Mouse (Mus musculus) granulocyte monocyte progenitor cell, adult 5-6 weeks (primary cell): ENCODE measurements around the gene St6galnac3. TPM values are rescaled to one million over a fixed set of nuclear protein-coding genes. Genes with fewer than 3 reads are reported as not detected.

Experiments used
- ATAC-seq: replicated peaks from 2 replicates; pipeline ENCODE4 v1.8.0; 2016; ENCODE audit warnings: mild to moderate bottlenecking, moderate TSS enrichment, inconsistent platforms; ENCODE audit not compliant: poor library complexity, severe bottlenecking
- total RNA-seq, 2 experiments: library from RNA; stranded (forward) in 1 of 2; stranded (reverse) in 1 of 2; fragments of 200-712, 200-1000 nt in 1 of 2; fragments of >200 nt in 1 of 2; fragmentation: Nextera tagmentation in 1 of 2; gene quantifications; 2 replicates each; pipeline ENCODE4 v1.2.3; 2014 to 2017

The St6galnac3 gene
- total RNA-seq, 2 experiments from 2014 or later, result 0.31 to 4.2 TPM

- no peak for ATAC-seq
Observed at GRCm38 (mm10) chr3:153276101-153276829, 448.7 kb downstream of the St6galnac3 start.

- ATAC-seq, result no peak
Observed at GRCm38 (mm10) chr3:153272241-153272640, 452.7 kb downstream of the St6galnac3 start.

DNA sequence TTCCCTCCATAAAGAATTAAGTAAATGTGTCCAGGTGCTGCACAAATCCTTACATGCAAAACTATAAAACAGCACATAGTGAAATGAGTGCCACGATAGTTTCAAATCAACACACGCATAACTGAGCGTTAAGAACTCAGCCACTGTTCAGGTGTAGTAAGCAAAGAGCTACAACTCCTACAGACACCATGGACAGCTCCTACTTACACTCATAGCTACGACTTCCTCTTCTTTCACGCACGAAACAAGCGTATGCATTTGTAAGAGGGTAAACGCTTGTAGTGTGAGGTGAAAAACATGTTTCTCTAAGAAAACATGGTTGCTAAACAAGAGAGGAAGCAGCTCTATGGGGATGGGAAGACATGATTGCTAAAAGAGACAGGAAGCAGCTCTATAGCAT, 457.6 kb downstream of the St6galnac3 start:
- ATAC-seq, result peak; percentile 78

GRCm38 (mm10) chr3:153261985-153262384, 463.0 kb downstream of the St6galnac3 start:
- peak; percentile 73 for ATAC-seq

DNA sequence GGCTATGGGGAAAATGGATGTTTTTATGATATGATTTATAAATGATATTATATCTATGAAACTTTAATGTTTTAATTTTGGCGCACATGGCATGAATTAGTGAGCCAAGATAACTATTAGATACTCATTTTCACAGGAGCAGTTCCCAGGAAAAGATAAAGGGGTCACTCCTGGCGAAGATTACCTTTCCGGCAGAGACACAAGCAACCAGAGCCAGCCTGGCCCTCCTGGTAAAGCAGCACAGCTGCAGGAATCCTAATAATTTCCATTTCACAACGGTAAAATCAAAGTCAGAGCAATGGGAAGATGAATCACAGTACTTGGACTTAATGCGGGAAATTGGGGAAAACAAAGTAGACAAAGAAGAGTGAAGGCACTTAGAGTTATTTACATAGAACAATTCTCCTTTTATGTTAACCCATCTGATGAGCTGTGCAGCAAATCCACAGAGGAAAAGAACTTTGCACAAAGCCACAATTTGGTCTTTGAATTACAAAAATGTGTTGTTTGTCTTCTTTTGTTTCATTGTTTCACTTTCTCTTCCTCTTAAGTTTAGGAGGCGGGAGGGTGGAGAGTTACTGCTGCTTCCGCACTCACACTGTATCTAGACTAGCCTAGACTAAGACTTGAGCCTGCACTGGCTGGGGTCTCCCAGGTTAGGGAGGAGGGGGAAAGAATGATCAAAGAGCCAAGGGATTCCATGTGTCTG, 464.6 kb downstream of the St6galnac3 start:
- peak; percentile 66 for ATAC-seq

- ATAC-seq, result no peak
Observed at GRCm38 (mm10) chr3:153255910-153256309, 469.1 kb downstream of the St6galnac3 start.

DNA sequence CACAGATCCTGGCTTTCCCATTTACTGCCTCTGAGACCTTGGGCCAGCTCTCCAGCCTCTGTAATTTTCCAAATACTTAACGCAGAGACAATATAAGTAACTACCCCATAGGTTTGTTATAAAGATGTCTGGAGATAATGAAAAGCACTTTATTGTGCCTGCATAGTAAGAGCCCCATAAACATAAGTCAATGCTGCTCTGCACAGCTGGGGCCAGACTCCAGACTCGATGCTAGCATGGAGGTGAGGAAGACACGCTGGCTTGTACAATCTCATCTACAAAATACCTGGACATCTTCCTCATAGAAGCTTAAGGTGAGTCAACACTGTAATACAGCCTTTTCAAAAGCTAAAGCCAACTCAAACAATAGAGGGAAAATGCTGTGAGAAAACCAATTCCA, 473.3 kb downstream of the St6galnac3 start:
- no peak for ATAC-seq

GRCm38 (mm10) chr3:153250598-153251257, 474.2 kb downstream of the St6galnac3 start:
- peak; percentile 98 for ATAC-seq

- no peak for ATAC-seq
Observed at GRCm38 (mm10) chr3:153248866-153249265, 476.1 kb downstream of the St6galnac3 start.

DNA sequence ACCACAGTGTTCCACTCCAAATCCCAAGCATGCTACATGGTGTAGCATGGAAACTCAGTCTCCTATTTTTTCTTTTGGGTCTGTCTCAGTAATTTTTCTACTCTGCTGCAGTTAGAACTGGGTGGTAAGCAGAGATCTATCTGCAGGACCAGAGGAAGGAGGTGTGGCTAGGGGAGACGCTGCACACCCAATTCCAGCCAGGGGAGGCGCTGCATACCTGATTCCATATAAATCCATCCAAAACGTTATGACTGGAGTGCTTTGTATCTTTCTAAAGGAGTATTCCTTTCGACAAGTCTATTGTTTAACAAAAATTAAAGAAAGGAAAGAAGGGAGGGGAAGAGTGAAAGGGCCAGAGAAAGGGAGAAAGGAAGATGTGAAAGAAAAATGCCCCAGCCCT, 476.9 kb downstream of the St6galnac3 start:
- no peak for ATAC-seq

GRCm38 (mm10) chr3:153242524-153242923, 482.4 kb downstream of the St6galnac3 start:
- no peak for ATAC-seq

DNA sequence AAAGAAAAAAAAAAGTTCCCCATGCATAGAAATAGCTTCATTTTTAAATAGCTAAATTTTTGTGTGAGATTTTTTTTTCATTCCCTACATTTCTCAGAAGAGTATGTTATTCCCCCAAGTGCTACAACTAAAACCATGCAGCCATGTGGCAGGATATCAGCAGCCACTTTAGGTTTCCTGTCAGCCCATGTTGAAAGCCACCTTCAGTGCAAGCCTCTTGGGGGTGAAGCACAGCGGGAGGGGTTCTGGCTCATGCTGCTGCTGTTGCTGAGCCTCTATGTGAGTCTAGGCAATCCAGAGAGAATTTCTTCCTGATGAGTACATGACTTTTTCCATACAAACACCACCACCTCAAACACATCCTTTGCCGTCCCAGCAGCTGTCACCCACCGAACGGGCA, 483.8 kb downstream of the St6galnac3 start:
- peak; percentile 54 for ATAC-seq

DNA sequence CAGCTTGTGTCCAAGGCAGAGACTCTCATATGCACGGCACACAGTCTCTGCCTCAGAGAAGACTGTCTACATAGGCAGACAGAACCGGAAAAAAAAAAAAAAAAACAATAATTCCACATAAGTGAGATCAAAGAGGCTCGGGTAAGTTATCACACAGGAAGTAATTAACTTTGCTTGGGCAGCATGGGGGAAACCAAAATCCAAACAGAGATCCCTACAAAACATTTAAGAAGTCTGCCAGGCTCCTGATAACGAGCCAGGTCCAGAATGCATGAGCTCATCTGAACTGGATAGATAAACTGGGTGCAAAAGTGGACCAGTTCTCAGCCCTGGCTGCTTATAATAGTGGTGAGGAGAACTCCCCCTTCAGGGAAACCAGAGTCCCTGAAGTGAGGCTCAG, 484.6 kb downstream of the St6galnac3 start:
- ATAC-seq, result no peak

- ATAC-seq, result no peak
Observed at GRCm38 (mm10) chr3:153238381-153238780, 486.6 kb downstream of the St6galnac3 start.

- ATAC-seq, result no peak
Observed at GRCm38 (mm10) chr3:153236262-153236661, 488.7 kb downstream of the St6galnac3 start.

DNA sequence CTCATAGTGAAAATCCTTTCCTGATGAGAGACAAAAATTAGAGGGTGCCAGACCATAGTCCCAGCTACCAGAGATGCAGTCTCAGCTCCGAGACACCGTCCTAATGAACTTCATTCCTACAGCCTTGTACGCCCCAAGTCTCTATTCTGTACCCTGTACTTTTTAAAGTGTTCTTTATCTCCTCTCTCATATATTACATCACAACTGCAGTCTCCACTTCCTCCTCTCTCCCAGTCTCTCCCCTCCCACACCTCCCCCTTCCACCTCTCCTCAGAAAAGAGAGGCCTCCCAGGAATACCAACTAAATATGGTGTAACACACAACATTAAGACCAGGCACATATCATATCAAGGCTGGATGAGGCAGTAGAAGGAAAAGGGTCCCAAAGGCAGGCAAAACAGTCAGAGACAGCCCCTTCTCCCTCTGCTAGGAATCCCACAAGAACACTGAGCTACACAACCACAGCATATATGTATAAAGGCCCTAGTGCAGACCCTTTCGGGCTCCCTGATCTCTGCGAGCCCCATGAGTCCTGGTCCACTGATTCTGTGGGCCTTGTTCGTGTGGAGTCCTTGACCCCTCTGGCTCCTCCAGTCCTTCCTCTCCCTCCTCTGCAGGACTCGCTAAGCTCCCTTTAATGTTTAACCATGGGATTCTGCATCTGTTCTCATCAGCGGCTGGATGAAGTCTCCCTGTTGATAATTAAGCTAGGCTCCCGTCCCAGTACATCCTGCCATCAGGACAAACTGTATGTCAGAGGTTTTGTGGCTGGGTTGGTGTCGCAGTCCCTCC, 502.2 kb downstream of the St6galnac3 start:
- ATAC-seq, result no peak

GRCm38 (mm10) chr3:153219391-153219790, 505.6 kb downstream of the St6galnac3 start:
- ATAC-seq, result peak; percentile 69

- no peak for ATAC-seq
Observed at GRCm38 (mm10) chr3:153208186-153208585, 516.8 kb downstream of the St6galnac3 start.

GRCm38 (mm10) chr3:153204046-153204445, 520.9 kb downstream of the St6galnac3 start:
- ATAC-seq, result no peak

- no peak for ATAC-seq
Observed at GRCm38 (mm10) chr3:153201835-153202234, 523.1 kb downstream of the St6galnac3 start.
